Mouse (Mus musculus): ENCODE data around the gene Ucma.

Ucma gene

GRCm38 (mm10) chr2:4998905-4999304, 23.0 kb downstream of the Ucma start:
- in situ Hi-C loops (cut with MboI, MseI) = no loop called here

- in situ Hi-C loops (cut with MboI, MseI) = loop anchor here (5.0 to 25.0 kb wide), 2 partner anchors 89 to 1514 kb away; partner anchors contain the start of gene Suv39h2
These were observed 25.3 kb downstream of the Ucma start for GRCm38 (mm10) chr2:5001266-5001665.

- in situ Hi-C loops (cut with MboI, MseI) = loop anchor here (25.0 kb wide), 1 partner anchor 1520 kb away; the partner anchor contains the start of gene Suv39h2
These were observed 31.2 kb downstream of the Ucma start for GRCm38 (mm10) chr2:5007107-5007506.

GRCm38 (mm10) chr2:5011898-5012490, 36.1 kb downstream of the Ucma start:
- in situ Hi-C loops (cut with MboI, MseI) = loop anchor here (25.0 kb wide), 1 partner anchor 1525 kb away; the partner anchor contains the start of gene Suv39h2

DNA sequence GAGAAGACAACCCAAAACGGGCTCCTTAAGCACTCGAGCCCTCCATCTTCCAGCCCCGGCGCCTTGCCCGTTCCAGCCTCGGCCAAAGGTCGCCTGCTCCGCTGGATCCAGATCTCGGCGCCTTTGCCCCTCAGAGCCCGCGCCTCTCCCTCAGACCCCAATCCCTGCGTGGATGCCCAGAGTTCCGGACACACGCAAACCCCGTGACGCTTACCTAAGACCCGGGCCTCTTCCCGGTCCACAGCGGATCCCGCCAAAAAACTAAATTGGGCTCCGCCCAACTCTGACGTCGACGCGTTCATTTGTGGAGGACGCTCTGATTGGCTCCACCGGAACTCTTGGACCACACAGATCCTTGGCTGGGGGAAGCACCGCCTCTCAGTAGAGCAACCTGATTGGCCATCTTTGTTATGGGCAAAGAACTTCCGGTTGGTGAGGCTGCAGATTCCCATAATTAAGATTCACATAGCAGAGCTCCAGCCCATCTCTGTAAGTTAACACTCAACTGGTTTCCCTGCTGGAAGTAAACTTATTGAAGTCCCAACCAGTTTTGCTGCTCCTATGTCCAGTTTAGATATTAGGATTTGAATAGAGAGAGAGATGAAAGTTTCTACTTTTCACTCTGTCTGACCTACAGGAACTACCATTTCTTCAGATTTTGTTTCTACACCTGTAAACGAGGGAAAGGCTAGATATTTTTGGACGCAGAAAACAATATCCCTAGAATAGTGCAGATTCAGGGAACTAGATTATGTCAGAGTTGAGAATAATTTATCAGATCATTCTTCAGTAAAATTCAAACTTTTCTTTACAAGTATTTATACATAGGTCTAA, 36.8 kb downstream of the Ucma start, which contains the start of gene Mcm10:
Mcm10 (minus strand) TSS at position 301 of the 834 bp plus-strand sequence.
- in situ Hi-C loops (cut with MboI, MseI) = loop anchor here (25.0 kb wide), 1 partner anchor 1525 kb away; the partner anchor contains the start of gene Suv39h2

- in situ Hi-C loops (cut with MboI, MseI) = loop anchor here (25.0 kb wide), 1 partner anchor 1527 kb away; the partner anchor contains the start of gene Suv39h2
These were observed 38.7 kb downstream of the Ucma start for GRCm38 (mm10) chr2:5014616-5015015.

DNA sequence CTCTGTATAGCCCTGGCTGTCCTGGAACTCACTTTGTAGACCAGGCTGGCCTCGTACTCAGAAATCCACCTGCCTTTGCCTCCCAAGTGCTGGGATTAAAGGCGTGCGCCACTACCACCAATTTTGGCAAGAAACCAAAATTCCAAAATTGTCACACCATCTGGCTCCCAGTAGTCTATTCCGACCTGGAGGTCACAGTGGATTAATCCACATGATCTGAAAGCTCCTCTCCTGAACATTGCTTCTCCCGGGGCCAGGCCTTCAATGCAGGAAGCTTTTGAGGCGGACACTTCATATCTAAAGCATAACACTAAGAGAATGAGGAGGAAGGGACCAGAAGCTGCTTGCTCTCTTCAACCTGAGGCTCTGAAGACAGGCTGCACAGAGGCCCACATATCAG, 39.6 kb downstream of the Ucma start:
- in situ Hi-C loops (cut with MboI, MseI) = loop anchor here (25.0 kb wide), 1 partner anchor 1528 kb away; the partner anchor contains the start of gene Suv39h2

DNA sequence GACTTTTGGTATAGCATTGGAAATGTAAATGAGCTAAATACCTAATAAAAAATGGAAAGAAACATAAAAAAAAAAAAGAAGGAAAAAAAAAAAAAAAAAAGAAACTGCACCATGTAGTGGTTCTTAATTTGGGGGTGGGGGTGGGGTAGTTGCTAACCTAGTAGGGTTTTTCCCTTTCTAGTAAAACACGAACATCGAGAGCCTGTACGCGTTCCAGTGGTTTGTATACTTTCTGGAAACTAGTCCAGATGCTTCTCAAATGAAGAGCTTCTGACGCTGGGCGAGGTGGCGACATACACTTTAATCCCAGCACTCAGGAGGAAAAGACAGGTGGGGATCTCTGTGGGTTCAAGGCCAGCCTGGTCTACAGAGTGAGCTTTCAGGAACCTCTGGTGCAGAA, 41.0 kb downstream of the Ucma start:
- in situ Hi-C loops (cut with MboI, MseI) = loop anchor here (25.0 kb wide), 1 partner anchor 1530 kb away; the partner anchor contains the start of gene Suv39h2

- in situ Hi-C loops (cut with MboI, MseI) = loop anchor here (25.0 kb wide), 1 partner anchor 1532 kb away; the partner anchor contains the start of gene Suv39h2
These were observed 43.8 kb downstream of the Ucma start for GRCm38 (mm10) chr2:5019708-5020107.

- in situ Hi-C loops (cut with MboI, MseI) = loop anchor here (25.0 kb wide), 1 partner anchor 1536 kb away; the partner anchor contains the start of gene Suv39h2
These were observed 47.4 kb downstream of the Ucma start for GRCm38 (mm10) chr2:5023275-5023674.

- in situ Hi-C loops (cut with MboI, MseI) = loop anchor here (25.0 kb wide), 1 partner anchor 1537 kb away; the partner anchor contains the start of gene Suv39h2
These were observed 47.9 kb downstream of the Ucma start for GRCm38 (mm10) chr2:5023699-5024399.

DNA sequence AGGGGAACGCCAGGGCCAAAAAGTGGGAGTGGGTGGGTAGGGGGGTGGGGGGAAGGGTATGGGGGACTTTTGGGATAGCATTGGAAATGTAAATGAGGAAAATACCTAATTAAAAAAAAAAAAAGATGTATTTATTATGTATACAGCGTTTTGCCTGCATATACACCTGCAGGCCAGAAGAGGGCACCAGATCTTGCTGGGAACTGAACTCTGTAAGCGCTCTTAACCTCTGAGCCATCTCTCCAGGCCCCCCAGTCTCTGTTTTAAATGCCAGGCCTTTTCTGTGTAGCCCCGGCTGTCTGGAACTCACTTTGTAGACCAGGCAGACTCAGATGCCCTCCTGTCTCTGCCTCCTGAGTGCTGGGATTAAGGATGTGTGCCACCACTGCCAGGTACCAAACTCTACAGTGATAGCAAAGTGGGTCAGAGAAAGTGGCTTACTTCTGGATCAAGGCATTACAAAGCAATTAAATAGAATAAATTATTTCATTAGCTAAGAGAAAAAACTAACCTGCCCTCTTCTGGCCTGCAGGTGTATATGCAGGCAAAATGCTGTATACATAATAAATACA, 49.3 kb downstream of the Ucma start:
- in situ Hi-C loops (cut with MboI, MseI) = no loop called here

GRCm38 (mm10) chr2:5027057-5027456, 51.1 kb downstream of the Ucma start:
- in situ Hi-C loops (cut with MboI, MseI) = no loop called here

DNA sequence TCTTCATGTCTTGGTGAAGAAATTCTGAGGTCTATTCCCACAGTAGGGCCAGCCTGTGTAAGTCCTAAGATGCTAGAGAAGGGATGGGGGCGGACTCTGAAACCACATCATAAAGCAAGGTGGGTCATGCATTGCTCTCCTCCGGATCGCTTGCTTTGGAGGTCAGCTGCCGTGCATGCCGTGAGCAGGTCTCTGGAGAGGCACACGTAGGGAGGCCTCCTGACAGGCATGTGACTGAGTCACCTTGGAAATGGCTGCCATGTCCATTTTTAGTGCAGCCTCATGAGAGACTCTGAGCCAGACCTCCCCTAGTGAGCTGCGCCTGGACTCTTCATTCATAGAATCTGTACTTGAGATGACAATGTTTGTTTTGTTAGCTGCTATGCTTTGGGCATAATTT, 52.1 kb downstream of the Ucma start:
- in situ Hi-C loops (cut with MboI, MseI) = no loop called here

DNA sequence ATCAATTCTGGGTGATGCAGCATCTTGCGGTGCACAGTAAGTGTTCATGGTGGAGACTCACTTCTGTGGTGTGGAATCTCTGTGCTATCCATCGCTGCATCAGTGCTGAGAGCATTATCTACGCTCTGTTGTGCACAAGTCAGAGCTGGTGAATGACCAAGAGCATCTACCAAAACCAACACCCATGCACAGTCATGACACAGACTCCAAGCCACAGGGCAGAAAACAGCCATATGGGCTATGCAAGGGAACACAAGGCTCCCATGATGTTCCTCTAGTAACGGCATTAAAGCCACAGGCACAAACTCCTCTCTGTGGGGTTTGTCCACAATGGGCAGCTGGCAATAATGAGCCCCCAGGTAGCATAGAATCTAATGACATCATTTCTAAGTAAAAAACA, 53.9 kb downstream of the Ucma start:
- in situ Hi-C loops (cut with MboI, MseI) = no loop called here

- in situ Hi-C loops (cut with MboI, MseI) = no loop called here
These were observed 55.3 kb downstream of the Ucma start for GRCm38 (mm10) chr2:5031215-5031614.

GRCm38 (mm10) chr2:5032665-5033064, 56.7 kb downstream of the Ucma start:
- in situ Hi-C loops (cut with MboI, MseI) = no loop called here

GRCm38 (mm10) chr2:5033546-5034420, 57.9 kb downstream of the Ucma start:
- in situ Hi-C loops (cut with MboI, MseI) = no loop called here

GRCm38 (mm10) chr2:5034801-5035200, 58.9 kb downstream of the Ucma start:
- in situ Hi-C loops (cut with MboI, MseI) = no loop called here

GRCm38 (mm10) chr2:5035241-5035640, 59.3 kb downstream of the Ucma start:
- in situ Hi-C loops (cut with MboI, MseI) = no loop called here

Measured in T-helper 1 cell (primary cell).